Mouse (Mus musculus) adrenal gland, postnatal 10 days (tissue): Measurements from ENCODE around the gene Pam16. TPM values are rescaled to one million over a fixed set of nuclear protein-coding genes. Genes with fewer than 3 reads are reported as not detected.
A peak's percentile ranks its signal among the peaks of the same experiment; 100 is the strongest.
"Not testable (repeated sequence)": the region's sequence is repeated elsewhere in the genome, so short reads cannot be mapped to it uniquely, and the experiment has no call there.

Experiments used
- DNase-seq: peaks from one replicate; pipeline ENCODE4 v3.0.0; 2021; ENCODE audit warnings: mixed read lengths
- total RNA-seq, 2 experiments: library from RNA; stranded (reverse); gene quantifications; 2 replicates each; pipeline ENCODE4 v1.2.3; 2021

Gene Pam16
- total RNA-seq, 2 experiments from 2014 or later = 115 to 116 TPM

DNA sequence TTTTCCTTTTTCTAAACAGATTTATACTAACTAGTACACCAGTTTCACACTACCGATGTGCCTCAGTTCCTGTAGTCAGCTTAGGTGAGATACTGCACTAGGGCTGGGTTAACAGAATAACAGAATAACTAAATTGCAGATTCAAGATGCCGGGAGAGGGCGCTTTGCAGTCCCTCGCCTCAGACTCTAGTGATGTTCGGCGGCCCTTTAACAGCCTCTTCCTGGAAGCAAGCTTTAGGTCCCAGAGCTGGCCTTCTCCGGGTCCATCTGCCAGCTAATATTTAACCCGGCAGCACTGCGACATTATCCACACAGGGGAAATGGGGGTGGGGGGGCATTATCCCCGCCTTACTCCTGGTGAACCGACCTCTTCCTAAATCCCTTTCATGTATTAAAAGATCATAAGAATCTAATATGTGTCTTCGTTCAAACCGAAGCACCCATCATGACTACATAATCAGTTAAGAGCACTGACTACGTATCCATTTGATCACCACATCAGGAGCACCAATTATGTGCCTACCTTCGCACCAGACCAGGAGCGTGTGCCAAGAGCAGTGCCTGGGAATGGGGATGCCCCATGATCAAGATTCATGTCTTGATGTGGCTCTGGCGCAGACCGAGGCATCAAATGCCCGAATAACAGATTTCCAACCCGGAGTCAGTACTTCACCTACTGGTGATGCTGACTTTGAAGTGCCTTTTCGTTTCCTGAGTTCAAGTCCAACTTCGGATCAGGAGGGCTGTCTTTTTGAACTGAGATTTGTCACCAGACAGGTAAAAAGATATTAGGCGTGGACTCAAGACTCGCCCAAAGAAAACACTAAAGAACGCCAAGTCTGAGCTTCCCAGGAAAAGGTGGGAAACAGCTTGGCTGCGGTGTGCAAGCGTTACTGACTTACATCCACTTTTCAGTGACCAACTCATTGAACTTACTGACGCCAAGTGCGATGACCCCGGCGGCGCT is 31.6 kb downstream of the Pam16 start:
- DNase-seq = peak; percentile 72

DNA sequence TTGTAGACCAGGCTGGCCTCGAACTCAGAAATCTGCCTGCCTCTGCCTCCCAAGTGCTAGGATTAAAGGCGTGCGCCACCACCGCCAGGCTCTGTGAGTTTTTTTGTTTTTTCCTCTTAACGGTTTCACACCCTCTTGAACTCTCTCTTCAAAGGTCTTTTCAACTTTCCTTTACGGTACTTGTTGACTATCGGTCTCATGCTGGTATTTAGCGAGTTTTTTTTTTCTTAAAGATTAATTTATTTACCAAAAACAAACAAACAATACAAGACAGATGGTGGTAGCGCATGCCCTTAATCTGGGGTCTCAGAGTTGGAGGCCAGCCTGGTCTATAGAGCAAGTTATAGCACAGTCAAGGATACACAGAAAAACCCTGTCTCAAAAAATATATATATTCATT is 34.6 kb downstream of the Pam16 start:
- DNase-seq = no peak

DNA sequence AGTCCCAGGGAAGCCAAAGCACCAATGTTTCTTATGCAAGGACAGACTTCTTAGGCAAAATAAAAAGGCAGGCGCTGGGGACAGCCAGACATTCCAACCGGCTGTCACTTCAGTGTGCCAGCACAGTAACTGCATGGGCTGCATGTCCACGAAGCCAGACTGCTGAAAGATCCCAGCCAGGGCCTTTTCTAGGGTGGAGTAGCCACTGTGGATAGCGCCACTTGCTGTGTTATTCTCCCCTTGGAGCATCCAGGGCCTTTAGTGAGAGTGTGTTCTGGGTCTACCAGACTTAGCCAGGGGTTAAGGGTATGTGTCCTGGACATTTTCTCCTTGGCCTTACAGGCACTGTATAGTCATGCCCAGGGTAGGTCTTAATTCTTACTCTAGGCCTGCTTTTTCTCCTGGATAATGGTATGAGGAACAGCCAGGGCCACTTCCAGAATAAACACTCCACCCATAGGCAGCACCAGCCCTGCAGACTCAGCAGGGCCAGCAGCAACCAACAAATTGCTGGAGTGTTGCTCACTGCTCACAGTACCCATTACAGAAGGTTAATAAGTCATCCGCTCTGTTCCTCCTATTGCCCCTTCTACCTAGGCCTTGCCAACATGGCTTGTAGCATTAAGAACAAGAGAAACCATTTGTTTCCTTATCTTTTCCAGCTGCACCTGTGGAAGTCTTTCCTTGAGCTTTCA is 37.1 kb downstream of the Pam16 start:
- peak; percentile 35 for DNase-seq

- peak; percentile 99 for DNase-seq
Observed at GRCm38 (mm10) chr16:4586531-4587123, 38.2 kb downstream of the Pam16 start.

DNA sequence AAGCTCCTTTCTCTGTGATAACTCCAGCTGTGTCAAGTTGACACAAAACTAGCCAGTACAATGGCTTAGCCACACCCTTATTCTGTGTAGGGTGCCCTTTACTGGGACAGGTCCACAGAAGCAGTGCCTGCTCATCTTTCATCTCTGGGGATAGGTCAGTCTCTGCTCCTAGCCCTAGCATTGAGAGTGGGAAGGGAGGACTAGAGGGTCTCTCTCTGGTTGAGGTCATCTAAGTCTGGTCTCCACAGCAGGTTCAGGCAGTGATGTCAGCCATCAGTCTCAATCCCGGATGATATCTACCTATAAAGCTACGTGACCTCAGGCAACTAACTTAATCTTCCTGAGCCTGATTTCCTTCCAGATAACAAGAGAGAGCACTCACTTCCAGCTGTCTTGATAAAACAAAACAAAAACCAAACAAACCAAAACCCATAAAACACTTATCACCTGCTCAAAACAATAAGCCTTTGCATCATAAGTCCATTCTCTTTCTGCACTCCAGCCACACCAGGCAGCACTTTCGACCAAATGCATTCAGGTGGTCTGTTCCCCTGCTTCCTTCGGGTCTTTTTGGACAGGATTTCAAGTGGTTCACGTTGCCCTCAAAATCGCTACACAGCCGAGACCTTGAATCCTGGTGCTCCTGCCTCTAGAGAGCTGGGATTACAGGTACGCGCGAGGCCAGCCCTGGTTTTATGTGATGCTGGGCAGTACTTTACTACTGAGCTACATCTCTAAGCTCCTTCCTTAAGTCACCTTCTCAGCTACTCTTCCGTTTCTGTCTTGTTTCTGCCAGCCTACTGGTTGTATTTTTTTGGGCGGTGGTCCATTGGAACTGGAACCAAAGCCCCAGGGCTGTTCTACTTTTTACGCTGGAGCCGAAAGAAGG is 38.9 kb downstream of the Pam16 start:
- DNase-seq = no peak

DNA sequence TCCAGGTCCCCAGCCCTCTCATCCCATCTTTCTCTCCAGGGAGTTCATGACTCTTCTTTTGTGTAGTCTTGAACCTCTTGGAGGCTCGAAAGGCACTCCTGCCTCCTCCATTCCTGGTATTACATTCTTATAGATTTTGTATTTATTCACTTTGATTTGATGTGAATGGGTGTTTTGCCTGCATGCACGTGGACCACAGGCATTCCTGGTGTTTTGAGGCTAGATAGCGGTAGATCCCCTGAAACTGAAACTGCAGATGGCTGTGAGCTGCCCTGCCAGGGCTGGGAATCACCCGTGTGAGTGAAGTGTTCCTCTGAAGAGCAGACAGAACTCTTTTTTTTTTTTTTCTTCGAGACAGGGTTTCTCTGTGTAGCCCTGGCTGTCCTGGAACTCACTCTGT is 40.4 kb downstream of the Pam16 start:
- no peak for DNase-seq

DNA sequence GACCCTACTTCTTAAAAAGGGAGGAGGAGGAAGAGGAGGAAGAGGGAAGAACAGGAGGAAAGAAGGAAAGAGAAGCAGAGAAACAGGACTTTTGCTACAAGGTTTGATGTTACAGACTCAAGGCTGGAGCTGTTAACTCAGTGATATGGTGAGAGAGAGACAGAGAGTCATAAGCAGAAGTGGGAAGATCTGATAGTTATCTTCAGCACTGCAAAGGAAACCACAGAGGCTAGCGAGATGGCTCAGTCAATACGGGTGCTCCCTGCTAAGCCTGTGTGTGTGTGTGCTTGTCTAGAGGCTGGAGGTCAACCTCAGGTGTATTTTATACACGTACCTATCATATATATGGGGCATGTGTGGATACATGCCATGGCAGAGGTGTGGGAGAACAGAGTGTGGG is 41.0 kb downstream of the Pam16 start:
- DNase-seq = no peak

GRCm38 (mm10) chr16:4581179-4581578 is 43.6 kb downstream of the Pam16 start:
- not testable (repeated sequence) for DNase-seq

- no peak for DNase-seq
Observed at GRCm38 (mm10) chr16:4578630-4579029, 46.2 kb downstream of the Pam16 start.

DNA sequence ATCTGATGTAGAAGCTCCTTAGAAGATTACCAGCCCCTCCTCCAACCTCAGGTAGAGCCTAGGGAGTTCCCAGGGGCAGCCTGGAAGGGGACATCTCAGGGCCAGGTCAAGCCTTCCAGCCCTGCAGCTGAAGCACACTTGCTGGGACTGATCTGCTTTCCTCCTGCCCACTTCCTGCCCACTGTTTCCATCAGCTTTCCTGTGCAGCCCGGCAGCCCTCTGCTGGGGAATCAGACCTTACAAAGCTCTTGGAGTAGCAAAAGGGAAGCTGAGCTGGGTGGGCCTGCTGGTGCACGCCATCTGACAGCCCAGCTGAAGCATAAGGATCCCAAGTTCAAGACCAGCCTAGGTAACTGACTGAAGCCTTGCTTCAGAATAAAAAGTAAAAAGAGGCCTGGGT is 47.9 kb downstream of the Pam16 start:
- no peak for DNase-seq

GRCm38 (mm10) chr16:4576038-4576437 is 48.8 kb downstream of the Pam16 start:
- no peak for DNase-seq

- DNase-seq = no peak
Observed at GRCm38 (mm10) chr16:4570737-4571136, 54.1 kb downstream of the Pam16 start.

GRCm38 (mm10) chr16:4567912-4568311 is 56.9 kb downstream of the Pam16 start:
- peak; percentile 93 for DNase-seq

Other genes with a start within 250 kb of the Pam16 start
- 10 to 100 TPM; 31.4 to 36.2 TPM for gene Adcy9, start 204.5 kb downstream of the Pam16 start, total RNA-seq
- 100 to 1,000 TPM in 1 of 2 experiments, 10 to 100 TPM in 1; 35.9 to 108 TPM for gene Srl, start 83.2 kb downstream of the Pam16 start, total RNA-seq
- 10 to 100 TPM in 1 of 2 experiments, 1 to 10 TPM in 1; 6.5 to 12.3 TPM for gene Tfap4, start 65.1 kb downstream of the Pam16 start, total RNA-seq
- gene Glis2, start 30.3 kb downstream of the Pam16 start, total RNA-seq = 10 to 100 TPM; 22.9 to 34.3 TPM
- gene Vasn, start 15.0 kb upstream of the Pam16 start, total RNA-seq = 10 to 100 TPM; 10.0 to 14.7 TPM
- 100 to 1,000 TPM; 161 to 167 TPM for gene Dnaja3, start 15.0 kb upstream of the Pam16 start, total RNA-seq
- 10 to 100 TPM; 27.9 to 38.7 TPM for gene Coro7, start 54.8 kb upstream of the Pam16 start, total RNA-seq
- gene Nmral1, start 94.4 kb upstream of the Pam16 start, total RNA-seq = 10 to 100 TPM; 11.6 to 14.4 TPM
- 10 to 100 TPM; 93.5 to 97.5 TPM for gene Hmox2, start 101.4 kb upstream of the Pam16 start, total RNA-seq
- 100 to 1,000 TPM; 126 to 148 TPM for gene Cdip1, start 165.3 kb upstream of the Pam16 start, total RNA-seq
- gene 4930562C15Rik, start 210.4 kb upstream of the Pam16 start, total RNA-seq = not detected